Mouse (Mus musculus): ENCODE data around the gene Atp11a. TPM values are rescaled to one million over a fixed set of nuclear protein-coding genes. Genes with fewer than 3 reads are reported as not detected.

Atp11a gene
- polyA plus RNA-seq, 1 experiment: 24.0 TPM

GRCm38 (mm10) chr8:12873357-12874046, 116.7 kb downstream of the Atp11a start, which contains the start of gene Mcf2l:
TSS of gene Mcf2l (plus strand) at chr8:12873806.
- TF ChIP-seq CTCF (IDR thresholded peaks at IDR 0.05; ENCODE audit: low read depth, low read length): no peak; the same call in 1 of the 2 replicates
- TF ChIP-seq POLR2A (IDR thresholded peaks at IDR 0.05; ENCODE audit: borderline replicate concordance, low read depth, low read length): no peak
- Histone ChIP-seq H3K4me3 (ENCODE audit: insufficient read depth, low read length) (peak within 1 kb of the TSS; percentile 54), H3K27ac (ENCODE audit: insufficient read depth, low read depth, low read length) (no peak within 1 kb of the TSS), H3K4me1 (ENCODE audit: control insufficient read depth, insufficient read depth, low read length) (peaks cover 4% of the 10 kb centered on the region; the same call in 1 of the 2 replicates)

GRCm38 (mm10) chr8:12874194-12874791, 117.5 kb downstream of the Atp11a start:
- H3K4me1 ChIP-seq (ENCODE audit: control insufficient read depth, insufficient read depth, low read length): peaks cover 4% of the 10 kb centered on the region; the same call in 1 of the 2 replicates
- TF ChIP-seq CTCF (IDR thresholded peaks at IDR 0.05; ENCODE audit: low read depth, low read length): no peak
- no peak for TF ChIP-seq POLR2A (IDR thresholded peaks at IDR 0.05; ENCODE audit: borderline replicate concordance, low read depth, low read length)
- H3K4me3 ChIP-seq (ENCODE audit: insufficient read depth, low read length): peak overlapping the region; percentile 54
- H3K27ac ChIP-seq (ENCODE audit: insufficient read depth, low read depth, low read length): no peak overlapping the region

GRCm38 (mm10) chr8:12874971-12875370, 118.2 kb downstream of the Atp11a start:
- Histone ChIP-seq H3K4me1 (ENCODE audit: control insufficient read depth, insufficient read depth, low read length) (peaks cover 4% of the 10 kb centered on the region; the same call in 1 of the 2 replicates), H3K4me3 (ENCODE audit: insufficient read depth, low read length) (no peak overlapping the region), H3K27ac (ENCODE audit: insufficient read depth, low read depth, low read length) (no peak overlapping the region)
- TF ChIP-seq CTCF (IDR thresholded peaks at IDR 0.05; ENCODE audit: low read depth, low read length): no peak

- Histone ChIP-seq H3K4me1 (ENCODE audit: control insufficient read depth, insufficient read depth, low read length) (peaks cover 7% of the 10 kb centered on the region), H3K27ac (ENCODE audit: insufficient read depth, low read depth, low read length) (no peak overlapping the region), H3K4me3 (ENCODE audit: insufficient read depth, low read length) (no peak overlapping the region)
- TF ChIP-seq CTCF (IDR thresholded peaks at IDR 0.05; ENCODE audit: low read depth, low read length) (no peak), POLR2A (IDR thresholded peaks at IDR 0.05; ENCODE audit: borderline replicate concordance, low read depth, low read length) (no peak)
Observed at GRCm38 (mm10) chr8:12877126-12877525, 120.3 kb downstream of the Atp11a start.

GRCm38 (mm10) chr8:12880163-12880562, 123.3 kb downstream of the Atp11a start:
- H3K4me1 ChIP-seq (ENCODE audit: control insufficient read depth, insufficient read depth, low read length): peaks cover 3% of the 10 kb centered on the region; the same call in 1 of the 2 replicates
- TF ChIP-seq CTCF (IDR thresholded peaks at IDR 0.05; ENCODE audit: low read depth, low read length): no peak
- TF ChIP-seq POLR2A (IDR thresholded peaks at IDR 0.05; ENCODE audit: borderline replicate concordance, low read depth, low read length): no peak
- no peak overlapping the region for H3K27ac ChIP-seq (ENCODE audit: insufficient read depth, low read depth, low read length)
- H3K4me3 ChIP-seq (ENCODE audit: insufficient read depth, low read length): peak overlapping the region; percentile 18; the same call in 1 of the 2 replicates

GRCm38 (mm10) chr8:12883051-12884004, 126.5 kb downstream of the Atp11a start:
- Histone ChIP-seq H3K4me3 (ENCODE audit: insufficient read depth, low read length) (no peak overlapping the region), H3K27ac (ENCODE audit: insufficient read depth, low read depth, low read length) (no peak overlapping the region), H3K4me1 (ENCODE audit: control insufficient read depth, insufficient read depth, low read length) (peaks cover 3% of the 10 kb centered on the region; the same call in 1 of the 2 replicates)
- no peak for TF ChIP-seq CTCF (IDR thresholded peaks at IDR 0.05; ENCODE audit: low read depth, low read length)
- TF ChIP-seq POLR2A (IDR thresholded peaks at IDR 0.05; ENCODE audit: borderline replicate concordance, low read depth, low read length): no peak

GRCm38 (mm10) chr8:12887772-12888435, 131.1 kb downstream of the Atp11a start:
- Histone ChIP-seq H3K4me3 (ENCODE audit: insufficient read depth, low read length) (no peak overlapping the region), H3K27ac (ENCODE audit: insufficient read depth, low read depth, low read length) (no peak overlapping the region), H3K4me1 (ENCODE audit: control insufficient read depth, insufficient read depth, low read length) (no peaks in the 10 kb centered on the region)
- TF ChIP-seq POLR2A (IDR thresholded peaks at IDR 0.05; ENCODE audit: borderline replicate concordance, low read depth, low read length) (no peak), CTCF (IDR thresholded peaks at IDR 0.05; ENCODE audit: low read depth, low read length) (no peak)

GRCm38 (mm10) chr8:12889046-12889598, 132.3 kb downstream of the Atp11a start:
- no peak for TF ChIP-seq POLR2A (IDR thresholded peaks at IDR 0.05; ENCODE audit: borderline replicate concordance, low read depth, low read length)
- TF ChIP-seq CTCF (IDR thresholded peaks at IDR 0.05; ENCODE audit: low read depth, low read length): no peak

More at GRCm38 (mm10) chr8:12889046-12889598, 132.3 kb downstream of the Atp11a start:
- Histone ChIP-seq H3K4me1 (ENCODE audit: control insufficient read depth, insufficient read depth, low read length) (no peaks in the 10 kb centered on the region), H3K4me3 (ENCODE audit: insufficient read depth, low read length) (no peak overlapping the region), H3K27ac (ENCODE audit: insufficient read depth, low read depth, low read length) (no peak overlapping the region)
